Mouse (Mus musculus): ENCODE data around the gene Adam3.

Adam3 gene

DNA sequence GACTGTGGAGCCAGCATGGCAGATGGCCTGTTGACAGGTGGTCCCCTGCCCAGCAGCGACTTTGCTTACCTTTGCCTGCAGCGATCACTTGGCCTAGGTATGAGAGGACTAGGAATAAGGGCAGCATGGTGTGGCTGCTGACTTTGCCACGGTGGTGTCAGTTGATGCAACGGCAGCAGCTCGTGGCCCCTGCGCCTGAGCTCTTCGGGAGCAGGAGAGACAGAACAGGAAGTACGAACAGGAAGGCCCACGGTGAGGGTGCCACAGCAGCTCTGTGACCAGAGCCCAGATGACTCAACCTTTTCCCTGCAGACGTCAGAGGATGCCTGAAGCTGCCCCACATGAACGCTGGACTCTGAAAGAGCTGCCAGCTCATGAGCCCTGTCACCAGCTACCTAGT is at the start of gene Adam3:
Gene Adam3 (minus strand): TSS at position 223 of the 400 bp plus-strand sequence.
- peak in 1 of 2 experiments; percentile 8 for DNase-seq

DNA sequence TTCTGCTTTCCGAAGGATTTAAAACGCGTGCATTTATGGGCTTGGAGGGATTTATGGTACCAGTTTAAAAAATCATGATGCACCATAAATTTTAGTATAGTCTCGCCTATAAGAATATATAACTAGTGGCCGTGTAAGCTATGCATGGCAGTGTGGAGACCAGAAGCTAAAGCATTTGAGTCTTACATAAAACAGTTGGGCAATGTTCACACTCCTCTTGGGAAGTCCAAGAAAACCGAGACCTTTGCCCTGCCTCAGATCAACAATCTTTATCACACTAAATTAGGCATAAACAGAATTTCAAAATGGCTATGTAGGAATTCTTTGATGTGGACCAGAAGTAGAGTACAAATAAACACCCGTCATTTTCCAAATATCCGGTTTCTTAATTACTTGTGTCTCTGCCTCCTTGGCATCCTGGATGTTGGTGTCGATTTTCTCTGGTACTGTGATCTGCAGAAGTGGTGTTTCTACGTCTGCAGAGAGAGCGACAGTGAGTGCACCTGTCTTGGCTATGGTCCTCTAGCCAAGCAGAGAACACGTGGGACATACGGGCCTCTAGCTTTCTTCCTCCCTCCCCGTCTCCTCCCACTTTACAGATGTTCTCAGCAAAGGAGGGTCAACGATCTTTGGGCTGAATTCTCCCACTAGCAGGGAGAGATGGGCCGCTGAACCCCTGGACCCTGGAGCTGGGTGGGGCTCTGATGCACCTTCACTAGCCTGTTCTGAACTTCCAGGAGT is 596 bp downstream of the Adam3 start:
- peak in 1 of 2 experiments; percentile 9 for DNase-seq
